Mouse (Mus musculus): ENCODE measurements around the gene Ttc28. TPM values are rescaled to one million over a fixed set of nuclear protein-coding genes. Genes with fewer than 3 reads are reported as not detected.
A peak's percentile ranks its signal among the peaks of the same experiment; 100 is the strongest.
"Not testable (repeated sequence)": the region's sequence is repeated elsewhere in the genome, so short reads cannot be mapped to it uniquely, and the experiment has no call there.

Ttc28 gene
- total and polyA plus RNA-seq, 2 experiments: 0.81 to 0.83 TPM

GRCm38 (mm10) chr5:111254781-111255180 lies 375.2 kb downstream of the Ttc28 start:
- H3K36me3 ChIP-seq (ENCODE audit: control insufficient read depth, insufficient read depth, low read length): no peaks in the 10 kb centered on the region
- H3K27me3 ChIP-seq (ENCODE audit: control insufficient read depth, insufficient read depth, low read length): no peaks in the 10 kb centered on the region
- no peak overlapping the region for H3K9ac ChIP-seq (ENCODE audit: low read depth, low read length)
- H3K4me3 ChIP-seq (ENCODE audit: insufficient read depth, low read depth, low read length): no peak overlapping the region
- TF ChIP-seq CTCF (IDR thresholded peaks at IDR 0.05; ENCODE audit: low read depth, low read length) (no peak), POLR2A (IDR thresholded peaks at IDR 0.05; ENCODE audit: extremely low read depth, insufficient read depth, low read length) (no peak)
- no peaks in the 10 kb centered on the region for H3K4me1 ChIP-seq (ENCODE audit: control insufficient read depth, insufficient read depth, low read length)
- no peak for DNase-seq (ENCODE audit: extremely low read depth, low read depth, low spot score)
- no peak overlapping the region for H3K27ac ChIP-seq (replicated peaks; ENCODE audit: insufficient read depth, low read depth, low read length)
- no peaks in the 10 kb centered on the region for H3K79me2 ChIP-seq (ENCODE audit: control insufficient read depth, insufficient read depth, low read length)
- 79% methylated on average over 11 of the region's 11 CpGs for WGBS

- Histone ChIP-seq H3K4me3 (ENCODE audit: insufficient read depth, low read depth, low read length) (no peak overlapping the region), H3K27ac (replicated peaks; ENCODE audit: insufficient read depth, low read depth, low read length) (no peak overlapping the region), H3K27me3 (ENCODE audit: control insufficient read depth, insufficient read depth, low read length) (no peaks in the 10 kb centered on the region), H3K9ac (ENCODE audit: low read depth, low read length) (no peak overlapping the region), H3K79me2 (ENCODE audit: control insufficient read depth, insufficient read depth, low read length) (no peaks in the 10 kb centered on the region), H3K36me3 (ENCODE audit: control insufficient read depth, insufficient read depth, low read length) (no peaks in the 10 kb centered on the region), H3K4me1 (ENCODE audit: control insufficient read depth, insufficient read depth, low read length) (no peaks in the 10 kb centered on the region)
- WGBS: 88% methylated on average over 7 of the region's 7 CpGs
- TF ChIP-seq CTCF (IDR thresholded peaks at IDR 0.05; ENCODE audit: low read depth, low read length): no peak
- TF ChIP-seq POLR2A (IDR thresholded peaks at IDR 0.05; ENCODE audit: extremely low read depth, insufficient read depth, low read length): no peak
- DNase-seq (ENCODE audit: extremely low read depth, low read depth, low spot score): no peak
Measured at GRCm38 (mm10) chr5:111256181-111256580, 376.6 kb downstream of the Ttc28 start.

- WGBS: 5% methylated on average over 2 of the region's 2 CpGs
- Histone ChIP-seq H3K36me3 (ENCODE audit: control insufficient read depth, insufficient read depth, low read length) (no peaks in the 10 kb centered on the region), H3K4me1 (ENCODE audit: control insufficient read depth, insufficient read depth, low read length) (peaks cover 2% of the 10 kb centered on the region; the same call in 1 of the 2 replicates), H3K4me3 (ENCODE audit: insufficient read depth, low read depth, low read length) (no peak overlapping the region), H3K9ac (ENCODE audit: low read depth, low read length) (no peak overlapping the region), H3K27ac (replicated peaks; ENCODE audit: insufficient read depth, low read depth, low read length) (no peak overlapping the region), H3K27me3 (ENCODE audit: control insufficient read depth, insufficient read depth, low read length) (no peaks in the 10 kb centered on the region), H3K79me2 (ENCODE audit: control insufficient read depth, insufficient read depth, low read length) (no peaks in the 10 kb centered on the region)
- peak; percentile 90 for TF ChIP-seq CTCF (IDR thresholded peaks at IDR 0.05; ENCODE audit: low read depth, low read length)
- TF ChIP-seq POLR2A (IDR thresholded peaks at IDR 0.05; ENCODE audit: extremely low read depth, insufficient read depth, low read length): no peak
- peak; percentile 36 for DNase-seq (ENCODE audit: extremely low read depth, low read depth, low spot score)
Measured at GRCm38 (mm10) chr5:111257127-111257526, 377.5 kb downstream of the Ttc28 start.

- H3K9ac ChIP-seq (ENCODE audit: low read depth, low read length); H3K36me3 ChIP-seq (ENCODE audit: control insufficient read depth, insufficient read depth, low read length); H3K4me1 ChIP-seq (ENCODE audit: control insufficient read depth, insufficient read depth, low read length); H3K4me3 ChIP-seq (ENCODE audit: insufficient read depth, low read depth, low read length); DNase-seq (ENCODE audit: extremely low read depth, low read depth, low spot score); H3K27ac ChIP-seq (replicated peaks; ENCODE audit: insufficient read depth, low read depth, low read length); H3K79me2 ChIP-seq (ENCODE audit: control insufficient read depth, insufficient read depth, low read length); H3K27me3 ChIP-seq (ENCODE audit: control insufficient read depth, insufficient read depth, low read length): not testable (repeated sequence)
- WGBS: 81% methylated on average over 1 of the region's 1 CpGs
Measured at GRCm38 (mm10) chr5:111261162-111261561, 381.6 kb downstream of the Ttc28 start.

- Histone ChIP-seq H3K4me1 (ENCODE audit: control insufficient read depth, insufficient read depth, low read length) (peaks cover 2% of the 10 kb centered on the region), H3K79me2 (ENCODE audit: control insufficient read depth, insufficient read depth, low read length) (no peaks in the 10 kb centered on the region), H3K27me3 (ENCODE audit: control insufficient read depth, insufficient read depth, low read length) (no peaks in the 10 kb centered on the region), H3K36me3 (ENCODE audit: control insufficient read depth, insufficient read depth, low read length) (no peaks in the 10 kb centered on the region), H3K4me3 (ENCODE audit: insufficient read depth, low read depth, low read length) (no peak overlapping the region), H3K27ac (replicated peaks; ENCODE audit: insufficient read depth, low read depth, low read length) (peak overlapping the region; percentile 46), H3K9ac (ENCODE audit: low read depth, low read length) (no peak overlapping the region)
- peak; percentile 27 for DNase-seq (ENCODE audit: extremely low read depth, low read depth, low spot score)
- TF ChIP-seq CTCF (IDR thresholded peaks at IDR 0.05; ENCODE audit: low read depth, low read length): no peak
- no peak for TF ChIP-seq POLR2A (IDR thresholded peaks at IDR 0.05; ENCODE audit: extremely low read depth, insufficient read depth, low read length)
- WGBS: 62% methylated on average over 13 of the region's 13 CpGs
Measured at GRCm38 (mm10) chr5:111261733-111262573, 382.4 kb downstream of the Ttc28 start.

GRCm38 (mm10) chr5:111262574-111263239 lies 383.1 kb downstream of the Ttc28 start:
- Histone ChIP-seq H3K79me2 (ENCODE audit: control insufficient read depth, insufficient read depth, low read length) (no peaks in the 10 kb centered on the region), H3K4me3 (ENCODE audit: insufficient read depth, low read depth, low read length) (no peak overlapping the region), H3K36me3 (ENCODE audit: control insufficient read depth, insufficient read depth, low read length) (no peaks in the 10 kb centered on the region), H3K27ac (replicated peaks; ENCODE audit: insufficient read depth, low read depth, low read length) (peak overlapping the region; percentile 46), H3K27me3 (ENCODE audit: control insufficient read depth, insufficient read depth, low read length) (no peaks in the 10 kb centered on the region), H3K4me1 (ENCODE audit: control insufficient read depth, insufficient read depth, low read length) (peaks cover 2% of the 10 kb centered on the region), H3K9ac (ENCODE audit: low read depth, low read length) (no peak overlapping the region)
- 33% methylated on average over 11 of the region's 11 CpGs for WGBS
- DNase-seq (ENCODE audit: extremely low read depth, low read depth, low spot score): peak; percentile 38
- TF ChIP-seq CTCF (IDR thresholded peaks at IDR 0.05; ENCODE audit: low read depth, low read length) (no peak), POLR2A (IDR thresholded peaks at IDR 0.05; ENCODE audit: extremely low read depth, insufficient read depth, low read length) (no peak)
